Mouse (Mus musculus): Measurements from ENCODE around the gene Msh3. TPM values are rescaled to one million over a fixed set of nuclear protein-coding genes. Genes with fewer than 3 reads are reported as not detected.
"Not testable (repeated sequence)": the region's sequence is repeated elsewhere in the genome, so short reads cannot be mapped to it uniquely, and the experiment has no call there.

Msh3 gene
- polyA plus RNA-seq, 1 experiment from 2014 or later, result 20.9 TPM

DNA sequence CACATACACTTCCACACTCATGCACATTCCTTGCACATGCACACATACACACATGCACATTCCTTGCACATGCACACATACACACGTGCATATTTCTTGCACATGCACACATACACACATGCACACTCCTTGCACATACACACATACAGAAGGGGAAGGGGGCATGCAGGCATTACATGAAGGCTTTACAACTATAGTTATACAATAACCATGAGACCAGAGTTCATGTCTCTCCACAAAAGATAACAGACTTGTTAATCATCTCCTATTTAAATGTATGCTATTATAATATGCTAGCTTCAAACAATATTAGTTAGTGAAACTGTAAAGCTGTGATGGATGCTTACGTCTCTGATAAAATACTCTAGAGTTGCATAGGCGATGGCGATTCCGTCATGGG lies 132.0 kb downstream of the Msh3 start:
- Histone ChIP-seq H3K4me1 (ENCODE audit: control insufficient read depth, insufficient read depth, low read depth, low read length) (no peaks in the 10 kb centered on the region), H3K9ac (ENCODE audit: low read depth, low read length) (no peak overlapping the region), H3K4me3 (ENCODE audit: low read length) (no peak overlapping the region), H3K36me3 (ENCODE audit: control insufficient read depth, insufficient read depth, low read length) (0 out of 2 replicates have a peak, but pooled peaks cover 2% of the 10 kb centered on the region), H3K27me3 (replicated peaks; ENCODE audit: control insufficient read depth, insufficient read depth, low read length) (no peaks in the 10 kb centered on the region), H3K4me2 (ENCODE audit: low read length) (no peak overlapping the region), H3K9me3 (ENCODE audit: control insufficient read depth, low read length) (no peaks in the 10 kb centered on the region), H3K27ac (ENCODE audit: low read depth, low read length) (no peak overlapping the region)
- WGBS, result 96% methylated on average over 5 of the region's 5 CpGs
- ATAC-seq, result no peak

- Histone ChIP-seq H3K36me3 (ENCODE audit: control insufficient read depth, insufficient read depth, low read length) (0 out of 2 replicates have a peak, but pooled peaks cover 2% of the 10 kb centered on the region), H3K4me2 (ENCODE audit: low read length) (no peak overlapping the region), H3K4me1 (ENCODE audit: control insufficient read depth, insufficient read depth, low read depth, low read length) (no peaks in the 10 kb centered on the region), H3K27me3 (replicated peaks; ENCODE audit: control insufficient read depth, insufficient read depth, low read length) (no peaks in the 10 kb centered on the region), H3K9ac (ENCODE audit: low read depth, low read length) (no peak overlapping the region), H3K9me3 (ENCODE audit: control insufficient read depth, low read length) (no peaks in the 10 kb centered on the region), H3K4me3 (ENCODE audit: low read length) (no peak overlapping the region), H3K27ac (ENCODE audit: low read depth, low read length) (no peak overlapping the region)
- ATAC-seq, result peak; percentile 56; the same call in 1 of the 2 replicates
- 83% methylated on average over 3 of the region's 3 CpGs for WGBS
Observed at GRCm38 (mm10) chr13:92219774-92220173, 135.0 kb downstream of the Msh3 start.

- Histone ChIP-seq H3K27ac (ENCODE audit: low read depth, low read length) (no peak overlapping the region), H3K9ac (ENCODE audit: low read depth, low read length) (no peak overlapping the region), H3K36me3 (ENCODE audit: control insufficient read depth, insufficient read depth, low read length) (no peaks in the 10 kb centered on the region; the same call in 1 of the 2 replicates), H3K4me2 (ENCODE audit: low read length) (no peak overlapping the region), H3K27me3 (replicated peaks; ENCODE audit: control insufficient read depth, insufficient read depth, low read length) (no peaks in the 10 kb centered on the region), H3K9me3 (ENCODE audit: control insufficient read depth, low read length) (no peaks in the 10 kb centered on the region), H3K4me3 (ENCODE audit: low read length) (no peak overlapping the region), H3K4me1 (ENCODE audit: control insufficient read depth, insufficient read depth, low read depth, low read length) (no peaks in the 10 kb centered on the region)
- 94% methylated on average over 9 of the region's 9 CpGs for WGBS
- no peak for ATAC-seq
Observed at GRCm38 (mm10) chr13:92217216-92217615, 137.6 kb downstream of the Msh3 start.

DNA sequence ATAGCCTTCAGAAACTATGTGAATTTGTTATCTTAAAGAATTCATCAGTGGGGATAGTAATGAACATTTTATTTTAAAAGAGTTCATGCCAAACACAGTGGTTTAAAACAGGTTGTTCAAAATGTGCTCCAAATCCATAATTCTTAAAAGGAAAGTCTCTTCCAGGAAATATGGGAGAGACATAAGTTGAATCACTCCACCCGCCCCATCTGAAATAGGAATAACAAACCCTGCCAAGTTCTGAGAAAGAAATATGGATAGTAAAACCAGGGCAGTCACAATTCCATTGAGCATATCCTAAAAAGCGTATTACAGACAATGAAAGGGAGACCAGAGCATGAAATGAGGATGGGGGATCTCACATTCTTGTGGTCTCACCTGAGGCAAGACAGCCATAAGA lies 157.9 kb downstream of the Msh3 start:
- no peak overlapping the region for H3K4me2 ChIP-seq (ENCODE audit: low read length)
- no peaks in the 10 kb centered on the region for H3K27me3 ChIP-seq (replicated peaks; ENCODE audit: control insufficient read depth, insufficient read depth, low read length)
- H3K4me1 ChIP-seq (ENCODE audit: control insufficient read depth, insufficient read depth, low read depth, low read length), result no peaks in the 10 kb centered on the region
- H3K4me3 ChIP-seq (ENCODE audit: low read length), result no peak overlapping the region
- H3K27ac ChIP-seq (ENCODE audit: low read depth, low read length), result no peak overlapping the region
- H3K36me3 ChIP-seq (ENCODE audit: control insufficient read depth, insufficient read depth, low read length), result no peaks in the 10 kb centered on the region
- 86% methylated on average over 2 of the region's 2 CpGs for WGBS
- H3K9me3 ChIP-seq (ENCODE audit: control insufficient read depth, low read length), result no peaks in the 10 kb centered on the region
- H3K9ac ChIP-seq (ENCODE audit: low read depth, low read length), result no peak overlapping the region
- no peak for ATAC-seq

DNA sequence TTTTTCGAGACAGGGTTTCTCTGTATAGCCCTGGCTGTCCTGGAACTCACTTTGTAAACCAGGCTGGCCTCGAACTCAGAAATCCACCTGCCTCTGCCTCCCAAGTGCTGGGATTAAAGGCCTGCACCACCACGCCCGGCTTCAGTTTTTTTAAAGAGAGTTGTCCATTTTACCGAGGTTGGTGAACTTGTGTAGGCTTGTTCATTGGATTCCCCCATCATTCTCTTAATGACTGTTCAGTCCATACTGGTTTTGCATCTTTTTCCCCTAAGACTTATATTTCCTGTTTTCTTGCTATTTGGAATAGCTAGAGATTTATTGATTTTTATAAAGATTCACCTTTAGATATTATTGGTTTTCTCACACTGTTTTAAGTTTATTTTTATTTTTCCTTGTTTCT lies 161.0 kb downstream of the Msh3 start:
- H3K27ac ChIP-seq (ENCODE audit: low read depth, low read length); H3K4me2 ChIP-seq (ENCODE audit: low read length); H3K9ac ChIP-seq (ENCODE audit: low read depth, low read length); ATAC-seq; H3K9me3 ChIP-seq (ENCODE audit: control insufficient read depth, low read length); H3K36me3 ChIP-seq (ENCODE audit: control insufficient read depth, insufficient read depth, low read length); H3K4me3 ChIP-seq (ENCODE audit: low read length); H3K27me3 ChIP-seq (replicated peaks; ENCODE audit: control insufficient read depth, insufficient read depth, low read length); H3K4me1 ChIP-seq (ENCODE audit: control insufficient read depth, insufficient read depth, low read depth, low read length): not testable (repeated sequence)
- 90% methylated on average over 5 of the region's 5 CpGs for WGBS

DNA sequence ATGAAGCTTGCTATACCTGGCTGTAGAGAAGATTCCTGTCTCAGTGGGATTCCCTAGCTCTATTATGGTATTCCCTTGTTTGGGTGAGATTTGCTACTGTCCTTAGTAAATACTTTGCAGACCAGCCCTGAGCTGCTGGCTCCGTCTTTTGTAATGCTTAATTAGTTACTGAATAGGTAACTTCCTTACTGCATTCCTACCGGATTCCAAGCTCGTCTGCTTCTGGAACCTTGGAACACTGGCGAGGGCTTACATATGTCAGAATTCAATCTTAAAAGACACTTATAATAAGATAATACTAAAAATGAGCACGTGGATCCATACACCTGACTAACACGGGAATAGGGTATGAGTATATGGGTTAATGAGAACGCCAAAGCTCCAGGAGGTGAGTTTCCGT lies 182.1 kb downstream of the Msh3 start:
- not testable (repeated sequence) for H3K4me3 ChIP-seq (ENCODE audit: low read length); H3K4me2 ChIP-seq (ENCODE audit: low read length); H3K9ac ChIP-seq (ENCODE audit: low read depth, low read length); H3K27me3 ChIP-seq (replicated peaks; ENCODE audit: control insufficient read depth, insufficient read depth, low read length); H3K4me1 ChIP-seq (ENCODE audit: control insufficient read depth, insufficient read depth, low read depth, low read length); ATAC-seq; H3K27ac ChIP-seq (ENCODE audit: low read depth, low read length); H3K9me3 ChIP-seq (ENCODE audit: control insufficient read depth, low read length); H3K36me3 ChIP-seq (ENCODE audit: control insufficient read depth, insufficient read depth, low read length)
- WGBS, result 79% methylated on average over 8 of the region's 8 CpGs

Other genes starting within 250 kb of the Msh3 start
- gene Rasgrf2, start 223.3 kb downstream of the Msh3 start, polyA plus RNA-seq (2015; fragmentation: Nextera tagmentation; extraction: Ambion mirVana), result 10.3 and 11.8 TPM in 2 replicates
- 0.74 and 0.96 TPM in 2 replicates for gene Gm20379, start 49.0 kb downstream of the Msh3 start, polyA plus RNA-seq (2015; fragmentation: Nextera tagmentation; extraction: Ambion mirVana)
- gene Dhfr, start 277 bp downstream of the Msh3 start, polyA plus RNA-seq (2015; fragmentation: Nextera tagmentation; extraction: Ambion mirVana), result 4.9 and 5.5 TPM in 2 replicates
- gene Ankrd34b, start 70.9 kb upstream of the Msh3 start, polyA plus RNA-seq (2015; fragmentation: Nextera tagmentation; extraction: Ambion mirVana), result 4.0 and 5.0 TPM in 2 replicates
- not detected in 2 replicates for gene Fam151b, start 129.0 kb upstream of the Msh3 start, polyA plus RNA-seq (2015; fragmentation: Nextera tagmentation; extraction: Ambion mirVana)
- 9.1 and 9.2 TPM in 2 replicates for gene Zfyve16, start 175.9 kb upstream of the Msh3 start, polyA plus RNA-seq (2015; fragmentation: Nextera tagmentation; extraction: Ambion mirVana)
- gene Spz1, start 221.2 kb upstream of the Msh3 start, polyA plus RNA-seq (2015; fragmentation: Nextera tagmentation; extraction: Ambion mirVana), result not detected in 2 replicates